Mouse (Mus musculus) heart, adult 2 months (tissue): ENCODE results near the gene Syt2. TPM values are rescaled to one million over a fixed set of nuclear protein-coding genes. Genes with fewer than 3 reads are reported as not detected.

Experiments
- DNase-seq, 2 experiments: peaks; one replicate each; pipeline ENCODE4 v3.0.0; 2021
- H3K27ac ChIP-seq: fragments of 200-600 bp; 2 replicates; pipeline ENCODE4 v1.8.1; 2022
- H3K27me3 ChIP-seq: fragments of 200-500 bp; 2 replicates; pipeline ENCODE4 v1.6.1; 2012; ENCODE audit warnings: mild to moderate bottlenecking, low read length, inconsistent platforms, mixed read lengths; ENCODE audit not compliant: control insufficient read depth, insufficient read depth
- H3K36me3 ChIP-seq: fragments of 200-500 bp; 2 replicates; pipeline ENCODE4 v1.6.1; 2012; ENCODE audit warnings: low read length, inconsistent platforms; ENCODE audit not compliant: control insufficient read depth, insufficient read depth
- H3K4me1 ChIP-seq: fragments of 200-500 bp; 2 replicates; pipeline ENCODE4 v1.6.1; 2011; ENCODE audit warnings: low read length; ENCODE audit not compliant: control insufficient read depth, insufficient read depth
- H3K4me3 ChIP-seq: fragments of 200-600 bp; 2 replicates; pipeline ENCODE4 v1.8.1; 2022
- H3K79me2 ChIP-seq: fragments of 200-500 bp; replicated peaks from 2 replicates; pipeline ENCODE4 v1.6.1; 2012; ENCODE audit warnings: mild to moderate bottlenecking, inconsistent platforms, low read length, moderate library complexity, mixed read lengths; ENCODE audit not compliant: control insufficient read depth, insufficient read depth
- H3K9ac ChIP-seq: fragments of 200-500 bp; 2 replicates; pipeline ENCODE4 v1.6.1; 2012; ENCODE audit warnings: low read depth, mild to moderate bottlenecking, control low read depth, inconsistent platforms, low read length, mixed read lengths
- CTCF ChIP-seq: fragments of 200-600 bp; IDR thresholded peaks from 2 replicates; pipeline ENCODE4 v1.8.1; 2022; ENCODE audit warnings: antibody characterized with exemption, mild to moderate bottlenecking, moderate library complexity
- EP300 ChIP-seq: fragments of 200-500 bp; IDR thresholded peaks from 2 replicates; pipeline ENCODE4 v1.6.1; 2011; ENCODE audit warnings: low read depth, low read length, control low read depth; ENCODE audit not compliant: insufficient read depth
- POLR2A ChIP-seq: fragments of 200-500 bp; IDR thresholded peaks from 2 replicates; pipeline ENCODE4 v1.6.1; 2011; ENCODE audit warnings: mild to moderate bottlenecking, low read depth, low read length, control low read depth; ENCODE audit not compliant: insufficient read depth
- WGBS: fragments of 180-500 bp; shearing (Covaris S2); methylation state at CpG from one replicate; pipeline ENCODE4 v1.1.7; 2018; 5-methylcytosine and 5-hydroxymethylcytosine counted together
- intact Hi-C: fragments of 180-260 bp; cut with DNase I; formaldehyde crosslinking; loops from one replicate; pipeline ENCODE4 v1.15.1; 2025
- polyA plus RNA-seq: library from polyadenylated mRNA; depleted of rRNA; stranded (reverse); fragments of >200 nt; gene quantifications from 2 replicates; pipeline ENCODE4 v1.2.3, GENCODE M21; 2012
- total RNA-seq, 2 experiments: library from RNA; stranded (reverse); gene quantifications; 2 replicates each; pipeline ENCODE4 v1.2.3; 2021

Syt2 gene
- total and polyA plus RNA-seq, 3 experiments, result 0.04 to 0.05 TPM; not detected in 1

- DNase-seq, result no peak
- no peak overlapping the region for H3K9ac ChIP-seq
- no peak overlapping the region for H3K4me3 ChIP-seq
- no peak for TF ChIP-seq POLR2A
- no peak for TF ChIP-seq EP300
- TF ChIP-seq CTCF, result no peak
- no peaks in the 10 kb centered on the region for H3K79me2 ChIP-seq
- H3K36me3 ChIP-seq, result no peaks in the 10 kb centered on the region
- no peaks in the 10 kb centered on the region for H3K4me1 ChIP-seq
- 26% methylated on average over 8 of the region's 8 CpGs for WGBS
- peaks cover 18% of the 10 kb centered on the region for H3K27me3 ChIP-seq
- intact Hi-C loops, result no loop called here
- H3K27ac ChIP-seq, result no peak overlapping the region
Observed at GRCm38 (mm10) chr1:134708274-134708673, 61.8 kb downstream of the Syt2 start.

- H3K79me2 ChIP-seq, result no peaks in the 10 kb centered on the region
- H3K9ac ChIP-seq, result no peak overlapping the region
- H3K27ac ChIP-seq, result no peak overlapping the region
- H3K4me1 ChIP-seq, result no peaks in the 10 kb centered on the region
- H3K27me3 ChIP-seq, result peaks cover 18% of the 10 kb centered on the region
- TF ChIP-seq POLR2A (no peak), CTCF (no peak), EP300 (no peak)
- H3K36me3 ChIP-seq, result no peaks in the 10 kb centered on the region
- DNase-seq, result no peak
- intact Hi-C loops, result no loop called here
- 0 out of 2 replicates have a peak overlapping the region, but pooled peaks have one; percentile 20 for H3K4me3 ChIP-seq
- WGBS, result under 1% methylated on average over 46 of the region's 46 CpGs
Observed at GRCm38 (mm10) chr1:134708801-134709385, 62.4 kb downstream of the Syt2 start.

GRCm38 (mm10) chr1:134709411-134710306 is 63.2 kb downstream of the Syt2 start:
- Histone ChIP-seq H3K79me2 (no peaks in the 10 kb centered on the region), H3K27ac (no peak overlapping the region), H3K4me1 (no peaks in the 10 kb centered on the region), H3K36me3 (no peaks in the 10 kb centered on the region), H3K4me3 (no peak overlapping the region), H3K27me3 (peaks cover 18% of the 10 kb centered on the region), H3K9ac (no peak overlapping the region)
- intact Hi-C loops, result no loop called here
- WGBS, result 28% methylated on average over 26 of the region's 26 CpGs
- no peak for DNase-seq
- TF ChIP-seq POLR2A (no peak), CTCF (no peak), EP300 (no peak)

DNA sequence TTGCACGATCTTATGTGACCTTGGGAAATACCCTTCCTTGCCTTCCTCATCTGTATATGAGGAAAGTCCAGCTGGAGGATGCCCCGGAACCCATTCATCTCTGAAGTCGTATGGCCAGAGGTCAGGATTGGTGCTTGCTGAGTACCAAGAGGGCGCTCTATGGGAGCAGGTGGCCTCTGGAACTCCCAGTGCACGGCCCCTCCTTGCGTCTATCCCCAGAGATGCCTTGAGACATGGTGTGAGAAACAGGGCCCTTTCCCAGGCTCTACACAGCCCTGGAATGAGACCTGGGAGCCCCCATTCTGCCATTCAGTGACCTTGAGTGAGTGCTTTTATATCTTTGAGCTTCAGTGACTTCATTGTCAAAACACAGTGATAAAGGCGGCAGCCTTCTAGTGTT is 64.6 kb downstream of the Syt2 start:
- Histone ChIP-seq H3K36me3 (no peaks in the 10 kb centered on the region), H3K4me3 (no peak overlapping the region), H3K27me3 (peaks cover 18% of the 10 kb centered on the region), H3K79me2 (no peaks in the 10 kb centered on the region), H3K4me1 (no peaks in the 10 kb centered on the region), H3K9ac (no peak overlapping the region), H3K27ac (no peak overlapping the region)
- TF ChIP-seq POLR2A, result no peak
- no peak for TF ChIP-seq EP300
- WGBS, result 72% methylated on average over 7 of the region's 7 CpGs
- DNase-seq, result no peak
- intact Hi-C loops, result no loop called here

DNA sequence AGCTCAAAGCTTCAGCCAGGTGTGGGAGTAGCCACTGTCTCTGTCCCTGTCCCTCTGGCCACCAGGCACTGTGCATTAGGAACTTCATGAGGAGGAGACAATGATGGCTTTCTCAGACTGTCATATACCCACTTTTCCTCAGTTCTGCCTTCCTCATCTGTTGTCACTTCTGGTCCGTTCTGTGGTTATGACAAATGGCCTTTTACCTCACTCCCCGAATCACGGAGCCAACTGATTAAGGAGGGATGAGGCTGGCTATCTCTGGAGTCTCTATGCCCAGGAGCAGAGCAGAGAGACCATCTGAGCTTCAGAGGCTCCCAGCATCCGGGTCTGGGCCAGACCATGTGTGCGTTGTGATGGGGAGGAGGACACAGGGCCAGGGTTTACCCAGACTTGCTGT is 65.2 kb downstream of the Syt2 start:
- DNase-seq, result no peak
- no peak overlapping the region for H3K27ac ChIP-seq
- no peaks in the 10 kb centered on the region for H3K79me2 ChIP-seq
- intact Hi-C loops, result no loop called here
- H3K4me3 ChIP-seq, result no peak overlapping the region
- H3K9ac ChIP-seq, result no peak overlapping the region
- WGBS, result 66% methylated on average over 5 of the region's 5 CpGs
- peaks cover 18% of the 10 kb centered on the region for H3K27me3 ChIP-seq
- no peak for TF ChIP-seq POLR2A
- no peak for TF ChIP-seq CTCF
- TF ChIP-seq EP300, result no peak
- no peaks in the 10 kb centered on the region for H3K36me3 ChIP-seq
- H3K4me1 ChIP-seq, result no peaks in the 10 kb centered on the region

DNA sequence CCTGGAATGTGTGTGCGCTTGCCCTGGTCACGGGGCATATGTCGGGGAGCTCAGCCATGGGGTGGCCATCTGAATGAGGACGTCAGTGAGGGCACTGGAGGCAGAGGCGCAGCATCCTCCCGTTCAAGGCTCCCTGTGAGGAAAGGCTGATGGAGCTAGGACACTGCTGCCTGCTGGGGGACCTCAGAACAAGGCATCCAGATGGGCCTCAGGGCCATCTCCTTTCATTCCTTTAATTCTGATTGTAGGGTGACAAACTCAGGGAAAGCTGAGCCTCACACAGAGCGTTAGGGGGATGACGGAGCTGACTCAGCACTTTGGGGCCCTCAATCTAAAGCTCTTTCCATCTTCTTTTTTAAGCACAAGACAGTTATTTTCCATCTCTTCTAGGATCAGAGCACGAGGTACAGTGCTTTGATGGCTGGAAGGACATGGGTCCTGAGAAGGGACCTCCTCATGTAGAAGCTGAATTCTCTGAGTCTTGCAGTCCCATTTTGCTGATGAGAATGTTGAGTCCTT is 66.4 kb downstream of the Syt2 start:
- H3K79me2 ChIP-seq, result no peaks in the 10 kb centered on the region
- intact Hi-C loops, result no loop called here
- TF ChIP-seq EP300 (no peak), CTCF (no peak), POLR2A (no peak)
- H3K27ac ChIP-seq, result no peak overlapping the region
- no peaks in the 10 kb centered on the region for H3K36me3 ChIP-seq
- no peak overlapping the region for H3K4me3 ChIP-seq
- 83% methylated on average over 9 of the region's 9 CpGs for WGBS
- H3K27me3 ChIP-seq, result peaks cover 18% of the 10 kb centered on the region
- H3K9ac ChIP-seq, result no peak overlapping the region
- H3K4me1 ChIP-seq, result no peaks in the 10 kb centered on the region
- no peak for DNase-seq
